Mouse (Mus musculus): ENCODE data around the gene H2afv. TPM values are rescaled to one million over a fixed set of nuclear protein-coding genes. Genes with fewer than 3 reads are reported as not detected.

H2afv gene
- polyA plus RNA-seq, 1 experiment = 200 TPM

DNA sequence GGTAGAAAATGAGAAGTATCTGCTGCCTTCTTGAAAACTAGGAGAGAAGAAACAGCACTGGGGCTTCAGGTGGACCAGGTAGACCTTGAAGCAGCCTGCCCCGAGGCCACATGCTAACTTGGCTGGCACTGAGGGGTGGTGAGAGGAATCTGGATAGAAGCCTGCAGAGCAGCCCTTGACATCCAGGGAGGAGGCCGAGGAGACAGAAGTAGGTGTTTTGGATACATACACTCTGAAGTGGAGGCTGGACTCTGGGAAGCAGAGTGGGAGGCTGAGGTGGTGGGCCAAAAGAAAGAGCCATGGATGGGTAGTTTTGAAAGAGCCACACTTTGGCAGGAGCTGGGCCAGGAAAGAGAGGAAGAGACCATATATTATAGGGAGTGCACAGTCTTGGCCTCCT lies 35.0 kb upstream of the H2afv start:
- Histone ChIP-seq H3K27ac (ENCODE audit: insufficient read depth, low read length) (no peak overlapping the region), H3K36me3 (ENCODE audit: control insufficient read depth, insufficient read depth, low read length, poor library complexity, severe bottlenecking) (peaks cover 6% of the 10 kb centered on the region), H3K4me1 (ENCODE audit: control insufficient read depth, insufficient read depth, low read length) (no peaks in the 10 kb centered on the region), H3K4me3 (ENCODE audit: low read depth, low read length) (no peak overlapping the region), H3K9me3 (replicated peaks; ENCODE audit: control insufficient read depth, insufficient read depth, low read length, poor library complexity, severe bottlenecking) (no peaks in the 10 kb centered on the region), H3K9ac (ENCODE audit: low read depth, poor library complexity, severe bottlenecking) (no peak overlapping the region), H3K27me3 (ENCODE audit: control insufficient read depth, insufficient read depth, low read length, poor library complexity, severe bottlenecking) (no peaks in the 10 kb centered on the region)
- TF ChIP-seq CTCF (IDR thresholded peaks at IDR 0.05; ENCODE audit: low read depth, low read length) (no peak), POLR2A (IDR thresholded peaks at IDR 0.05; ENCODE audit: insufficient read depth, low read length) (no peak), EP300 (IDR thresholded peaks at IDR 0.05; ENCODE audit: insufficient read depth, low read depth, low read length) (no peak)

DNA sequence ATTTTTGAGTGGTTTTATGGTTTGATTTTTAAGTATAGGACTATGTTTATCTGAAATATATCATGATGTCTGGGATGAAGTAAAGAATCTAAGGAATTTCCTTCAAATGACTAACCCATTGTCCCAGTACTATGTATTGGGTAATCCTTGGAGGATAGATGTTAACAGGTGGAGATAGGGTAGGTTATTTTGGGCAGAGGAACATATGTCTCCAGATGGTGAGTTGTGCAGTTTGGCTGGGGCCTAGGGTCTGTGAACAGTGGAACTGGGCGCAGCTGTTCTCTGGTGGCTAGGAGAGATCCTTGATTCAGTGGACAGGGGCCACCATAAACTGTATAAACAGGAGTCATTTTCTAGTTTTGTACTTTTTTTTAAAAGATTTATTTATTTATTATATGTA lies 33.1 kb upstream of the H2afv start:
- Histone ChIP-seq H3K4me3 (ENCODE audit: low read depth, low read length) (no peak overlapping the region), H3K9ac (ENCODE audit: low read depth, poor library complexity, severe bottlenecking) (no peak overlapping the region), H3K4me1 (ENCODE audit: control insufficient read depth, insufficient read depth, low read length) (no peaks in the 10 kb centered on the region), H3K36me3 (ENCODE audit: control insufficient read depth, insufficient read depth, low read length, poor library complexity, severe bottlenecking) (peaks cover 21% of the 10 kb centered on the region), H3K27me3 (ENCODE audit: control insufficient read depth, insufficient read depth, low read length, poor library complexity, severe bottlenecking) (no peaks in the 10 kb centered on the region), H3K9me3 (replicated peaks; ENCODE audit: control insufficient read depth, insufficient read depth, low read length, poor library complexity, severe bottlenecking) (no peaks in the 10 kb centered on the region), H3K27ac (ENCODE audit: insufficient read depth, low read length) (no peak overlapping the region)
- TF ChIP-seq CTCF (IDR thresholded peaks at IDR 0.05; ENCODE audit: low read depth, low read length) (no peak), EP300 (IDR thresholded peaks at IDR 0.05; ENCODE audit: insufficient read depth, low read depth, low read length) (no peak), POLR2A (IDR thresholded peaks at IDR 0.05; ENCODE audit: insufficient read depth, low read length) (no peak)

DNA sequence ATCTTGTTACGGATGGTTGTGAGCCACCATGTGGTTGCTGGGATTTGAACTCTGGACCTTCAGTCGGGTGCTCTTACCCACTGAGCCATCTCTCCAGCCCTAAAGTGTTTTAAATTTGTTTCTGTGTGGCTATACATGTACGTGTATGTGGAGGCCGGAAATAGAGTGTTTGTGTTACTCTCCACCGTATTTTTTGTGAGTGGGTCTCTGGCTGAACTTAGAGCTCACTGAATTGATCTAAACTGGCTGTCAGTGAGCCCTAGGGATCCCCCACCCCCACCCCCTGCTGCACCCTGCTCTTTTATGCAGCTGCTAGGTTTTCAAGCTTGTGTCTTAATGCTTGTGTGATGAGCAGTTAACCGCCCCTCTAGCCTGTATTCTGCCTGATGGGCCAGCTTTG lies 32.6 kb upstream of the H2afv start:
- peaks cover 24% of the 10 kb centered on the region for H3K36me3 ChIP-seq (ENCODE audit: control insufficient read depth, insufficient read depth, low read length, poor library complexity, severe bottlenecking)

DNA sequence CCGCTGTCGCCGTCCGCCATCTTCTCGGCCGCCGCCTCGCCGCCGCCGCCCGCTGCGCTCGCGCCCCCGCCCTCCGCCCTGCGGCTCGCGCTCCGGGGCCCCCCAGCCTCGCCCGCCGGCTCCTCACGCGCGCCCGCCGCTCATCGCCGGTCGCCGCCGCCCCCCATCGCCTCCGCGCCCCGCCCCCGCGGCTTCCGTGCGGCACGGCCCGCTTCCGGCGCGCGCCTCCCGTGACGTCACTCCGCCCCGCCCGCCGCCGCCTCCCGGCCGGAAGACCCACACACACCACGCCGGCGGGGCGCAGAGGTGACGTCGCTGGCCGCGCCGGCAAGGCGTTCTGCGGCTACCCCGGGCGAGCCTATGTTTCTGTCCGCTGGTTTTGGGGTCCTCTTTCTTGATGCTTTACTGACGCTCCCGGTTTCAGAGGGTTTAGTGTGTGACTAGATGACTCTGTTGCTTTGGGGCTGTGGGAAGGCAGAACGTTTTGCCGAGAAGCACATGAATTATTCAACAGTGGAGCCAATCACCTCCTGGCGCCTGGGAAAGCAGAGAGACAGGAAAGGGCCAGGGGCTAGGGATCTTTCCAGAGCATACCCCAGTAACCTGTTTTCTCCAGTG lies 31.7 kb upstream of the H2afv start, which contains the start of gene Purb:
Purb (minus strand) TSS at position 51 of the 618 bp plus-strand sequence.
- H3K27ac ChIP-seq (ENCODE audit: insufficient read depth, low read length) = peak within 1 kb of the TSS; percentile 80
- no peaks in the 10 kb centered on the region for H3K4me1 ChIP-seq (ENCODE audit: control insufficient read depth, insufficient read depth, low read length)
- peaks cover 32% of the 10 kb centered on the region for H3K36me3 ChIP-seq (ENCODE audit: control insufficient read depth, insufficient read depth, low read length, poor library complexity, severe bottlenecking)
- no peaks in the 10 kb centered on the region for H3K9me3 ChIP-seq (replicated peaks; ENCODE audit: control insufficient read depth, insufficient read depth, low read length, poor library complexity, severe bottlenecking)
- peak within 1 kb of the TSS; percentile 99 for H3K9ac ChIP-seq (ENCODE audit: low read depth, poor library complexity, severe bottlenecking)
- no peaks in the 10 kb centered on the region for H3K27me3 ChIP-seq (ENCODE audit: control insufficient read depth, insufficient read depth, low read length, poor library complexity, severe bottlenecking)
- peak; percentile 39 for TF ChIP-seq POLR2A (IDR thresholded peaks at IDR 0.05; ENCODE audit: insufficient read depth, low read length)
- TF ChIP-seq EP300 (IDR thresholded peaks at IDR 0.05; ENCODE audit: insufficient read depth, low read depth, low read length) = no peak
- TF ChIP-seq CTCF (IDR thresholded peaks at IDR 0.05; ENCODE audit: low read depth, low read length) = no peak
- H3K4me3 ChIP-seq (ENCODE audit: low read depth, low read length) = peak within 1 kb of the TSS; percentile 98

More for the DNA sequence above, 32.6 kb upstream of the H2afv start:
- TF ChIP-seq POLR2A (IDR thresholded peaks at IDR 0.05; ENCODE audit: insufficient read depth, low read length) = no peak
- TF ChIP-seq CTCF (IDR thresholded peaks at IDR 0.05; ENCODE audit: low read depth, low read length) = no peak
- TF ChIP-seq EP300 (IDR thresholded peaks at IDR 0.05; ENCODE audit: insufficient read depth, low read depth, low read length) = no peak
- Histone ChIP-seq H3K4me3 (ENCODE audit: low read depth, low read length) (no peak overlapping the region), H3K27me3 (ENCODE audit: control insufficient read depth, insufficient read depth, low read length, poor library complexity, severe bottlenecking) (no peaks in the 10 kb centered on the region), H3K9ac (ENCODE audit: low read depth, poor library complexity, severe bottlenecking) (peak overlapping the region; percentile 99; the same call in 1 of the 2 replicates), H3K27ac (ENCODE audit: insufficient read depth, low read length) (no peak overlapping the region), H3K4me1 (ENCODE audit: control insufficient read depth, insufficient read depth, low read length) (no peaks in the 10 kb centered on the region), H3K9me3 (replicated peaks; ENCODE audit: control insufficient read depth, insufficient read depth, low read length, poor library complexity, severe bottlenecking) (no peaks in the 10 kb centered on the region)

DNA sequence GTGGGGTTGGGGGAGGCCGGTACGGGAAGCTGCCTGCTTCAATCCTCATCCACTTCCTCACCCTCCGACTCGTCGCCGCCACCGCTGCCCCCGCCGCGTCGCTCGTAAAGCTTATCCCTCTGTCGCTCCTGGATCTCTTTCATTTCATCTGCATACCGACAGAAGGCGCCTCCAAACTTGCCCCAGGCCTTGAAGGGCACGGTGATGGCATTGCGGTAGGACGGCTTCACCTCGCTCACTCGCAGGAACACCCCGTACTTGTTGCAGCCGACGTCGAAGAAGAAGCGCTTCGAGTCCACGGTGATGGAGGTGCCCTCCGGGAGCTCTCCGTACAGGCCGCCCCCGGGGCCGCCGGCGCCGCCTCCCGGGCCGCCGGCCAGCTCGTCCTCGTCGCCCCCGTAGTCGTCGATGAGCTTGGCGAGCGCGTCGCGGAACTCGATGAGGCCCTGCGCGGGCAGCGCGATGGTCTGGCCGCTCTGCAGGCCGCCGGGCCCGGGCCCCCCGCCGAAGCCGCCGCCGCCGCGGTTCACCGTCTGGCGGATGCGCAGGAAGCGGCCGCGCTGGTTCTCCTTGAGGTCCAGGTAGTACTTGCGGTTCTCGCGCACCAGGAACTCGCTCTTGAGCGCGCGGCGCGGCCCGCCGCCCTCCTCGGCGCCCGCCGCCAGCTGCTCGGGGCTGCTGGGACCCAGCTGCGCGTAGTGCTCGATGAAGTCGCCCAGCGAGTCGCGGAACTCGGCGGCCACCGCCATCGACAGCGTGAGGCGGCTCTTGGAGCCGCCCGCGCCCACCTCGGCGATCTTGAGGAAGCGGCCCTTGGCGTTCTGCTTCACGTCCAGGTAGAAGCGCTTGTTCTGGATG lies 30.9 kb upstream of the H2afv start:
- Histone ChIP-seq H3K36me3 (ENCODE audit: control insufficient read depth, insufficient read depth, low read length, poor library complexity, severe bottlenecking) (peaks cover 41% of the 10 kb centered on the region), H3K9me3 (replicated peaks; ENCODE audit: control insufficient read depth, insufficient read depth, low read length, poor library complexity, severe bottlenecking) (no peaks in the 10 kb centered on the region), H3K9ac (ENCODE audit: low read depth, poor library complexity, severe bottlenecking) (peak overlapping the region; percentile 99), H3K4me1 (ENCODE audit: control insufficient read depth, insufficient read depth, low read length) (no peaks in the 10 kb centered on the region), H3K27me3 (ENCODE audit: control insufficient read depth, insufficient read depth, low read length, poor library complexity, severe bottlenecking) (no peaks in the 10 kb centered on the region), H3K27ac (ENCODE audit: insufficient read depth, low read length) (peak overlapping the region; percentile 59), H3K4me3 (ENCODE audit: low read depth, low read length) (peak overlapping the region; percentile 78)
- no peak for TF ChIP-seq EP300 (IDR thresholded peaks at IDR 0.05; ENCODE audit: insufficient read depth, low read depth, low read length)
- TF ChIP-seq CTCF (IDR thresholded peaks at IDR 0.05; ENCODE audit: low read depth, low read length) = no peak
- TF ChIP-seq POLR2A (IDR thresholded peaks at IDR 0.05; ENCODE audit: insufficient read depth, low read length) = no peak

DNA sequence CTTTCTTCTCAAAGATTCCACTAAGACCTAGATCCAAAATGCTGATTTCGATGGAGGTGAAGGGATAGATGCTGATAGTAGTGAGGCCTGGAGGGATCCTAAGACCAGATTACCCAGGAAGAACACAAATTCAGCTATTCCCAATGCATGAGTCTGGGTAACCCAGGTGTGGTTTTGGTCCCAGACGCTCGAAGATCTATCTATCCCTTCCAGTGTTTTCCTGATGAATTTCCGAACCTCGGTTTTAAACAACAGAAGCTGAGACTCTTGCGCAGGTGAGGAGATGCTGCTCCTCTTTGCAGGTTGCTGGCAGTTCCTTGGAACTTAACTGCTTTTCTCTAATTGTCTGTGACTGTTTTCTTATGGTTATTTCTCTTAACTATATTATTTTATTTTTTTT lies 30.1 kb upstream of the H2afv start:
- Histone ChIP-seq H3K4me3 (ENCODE audit: low read depth, low read length) (peak overlapping the region; percentile 78), H3K9ac (ENCODE audit: low read depth, poor library complexity, severe bottlenecking) (peak overlapping the region; percentile 99), H3K27me3 (ENCODE audit: control insufficient read depth, insufficient read depth, low read length, poor library complexity, severe bottlenecking) (no peaks in the 10 kb centered on the region), H3K27ac (ENCODE audit: insufficient read depth, low read length) (peak overlapping the region; percentile 4; the same call in 1 of the 2 replicates), H3K4me1 (ENCODE audit: control insufficient read depth, insufficient read depth, low read length) (no peaks in the 10 kb centered on the region), H3K9me3 (replicated peaks; ENCODE audit: control insufficient read depth, insufficient read depth, low read length, poor library complexity, severe bottlenecking) (no peaks in the 10 kb centered on the region), H3K36me3 (ENCODE audit: control insufficient read depth, insufficient read depth, low read length, poor library complexity, severe bottlenecking) (peaks cover 46% of the 10 kb centered on the region)
- no peak for TF ChIP-seq POLR2A (IDR thresholded peaks at IDR 0.05; ENCODE audit: insufficient read depth, low read length)
- TF ChIP-seq CTCF (IDR thresholded peaks at IDR 0.05; ENCODE audit: low read depth, low read length) = no peak
- TF ChIP-seq EP300 (IDR thresholded peaks at IDR 0.05; ENCODE audit: insufficient read depth, low read depth, low read length) = no peak
